Mouse (Mus musculus) gastrocnemius, postnatal 25 days (tissue): ENCODE measurements at regions not wholly inside any gene's neighbourhood (a gene's known extent, or its start where the extent isn't known, plus 50 kb on each side); places are given as distances from the start of the nearest gene placed in this dataset.
A peak's percentile ranks its signal among the peaks of the same experiment; 100 is the strongest.

Experiments
- DNase-seq: peaks from one replicate; pipeline ENCODE4 v3.0.0; 2022

DNA sequence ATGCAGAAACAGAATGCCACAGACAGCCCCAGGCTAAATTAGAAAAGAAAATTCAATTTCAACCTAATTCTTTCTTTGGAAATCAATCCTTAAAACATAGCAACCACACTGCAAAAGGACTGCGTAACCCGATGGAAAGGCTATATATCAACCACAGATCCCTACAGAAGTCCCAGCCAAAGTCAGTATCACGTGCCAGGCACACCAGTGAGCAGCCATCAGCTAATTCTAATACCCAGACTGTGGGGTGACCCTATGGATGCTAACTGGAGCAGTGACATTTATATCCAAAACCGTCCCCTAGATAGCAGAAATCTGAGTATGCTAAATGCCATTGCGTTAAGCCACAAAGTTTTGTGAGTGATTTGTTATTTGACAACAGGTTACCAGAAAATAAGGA, 286.5 kb upstream of the N6amt1 start:
- no peak for DNase-seq

DNA sequence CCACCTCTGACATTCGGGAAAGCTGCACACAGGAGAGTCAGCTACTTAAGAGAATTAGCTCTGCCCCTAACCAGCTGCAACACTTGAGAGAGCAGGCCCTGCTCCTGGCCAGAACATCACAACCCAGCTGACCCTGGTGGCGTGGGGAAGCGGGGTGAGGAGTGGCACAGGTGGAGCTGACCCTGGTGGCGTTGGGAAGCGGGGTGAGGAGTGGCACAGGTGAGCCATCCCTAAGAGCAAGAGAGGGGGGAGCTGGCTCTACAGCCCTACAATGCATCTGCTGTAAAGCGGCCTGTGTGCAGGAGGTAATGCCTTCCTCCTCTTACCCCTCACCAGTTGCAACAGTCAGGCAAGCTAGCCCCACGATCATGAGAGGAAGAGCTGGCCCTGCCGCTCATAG, 293.5 kb upstream of the N6amt1 start:
- DNase-seq: no peak

DNA sequence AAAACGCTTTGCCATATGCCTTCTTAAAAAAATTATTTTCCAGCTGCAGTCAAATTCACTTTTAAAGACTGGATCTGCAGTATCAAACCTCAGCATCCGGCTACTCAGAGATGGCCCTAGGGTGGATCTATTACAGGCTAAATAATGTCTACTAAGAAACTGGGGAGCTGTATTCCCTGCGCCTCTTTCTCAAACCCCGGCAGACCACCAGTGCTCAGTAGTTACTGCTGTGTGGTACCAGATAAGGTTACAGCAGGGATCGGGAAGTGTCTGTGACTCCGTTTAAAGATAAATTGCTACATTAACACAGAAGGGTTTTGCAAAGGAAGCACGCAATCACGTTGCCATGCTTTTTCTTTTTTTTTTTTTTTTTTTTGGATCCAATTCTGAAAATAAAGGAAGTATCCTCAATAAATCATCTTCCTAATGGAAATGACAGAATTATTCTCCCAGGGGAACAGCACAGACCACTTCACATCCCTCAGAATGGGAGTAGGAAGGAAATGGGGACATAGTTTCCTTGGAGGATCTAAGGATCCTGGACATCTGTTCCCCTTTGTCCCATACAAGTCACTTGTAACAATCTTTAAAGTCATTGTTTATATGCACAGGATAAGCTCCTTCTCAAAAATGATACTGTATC, 304.1 kb upstream of the N6amt1 start:
- DNase-seq: no peak

DNA sequence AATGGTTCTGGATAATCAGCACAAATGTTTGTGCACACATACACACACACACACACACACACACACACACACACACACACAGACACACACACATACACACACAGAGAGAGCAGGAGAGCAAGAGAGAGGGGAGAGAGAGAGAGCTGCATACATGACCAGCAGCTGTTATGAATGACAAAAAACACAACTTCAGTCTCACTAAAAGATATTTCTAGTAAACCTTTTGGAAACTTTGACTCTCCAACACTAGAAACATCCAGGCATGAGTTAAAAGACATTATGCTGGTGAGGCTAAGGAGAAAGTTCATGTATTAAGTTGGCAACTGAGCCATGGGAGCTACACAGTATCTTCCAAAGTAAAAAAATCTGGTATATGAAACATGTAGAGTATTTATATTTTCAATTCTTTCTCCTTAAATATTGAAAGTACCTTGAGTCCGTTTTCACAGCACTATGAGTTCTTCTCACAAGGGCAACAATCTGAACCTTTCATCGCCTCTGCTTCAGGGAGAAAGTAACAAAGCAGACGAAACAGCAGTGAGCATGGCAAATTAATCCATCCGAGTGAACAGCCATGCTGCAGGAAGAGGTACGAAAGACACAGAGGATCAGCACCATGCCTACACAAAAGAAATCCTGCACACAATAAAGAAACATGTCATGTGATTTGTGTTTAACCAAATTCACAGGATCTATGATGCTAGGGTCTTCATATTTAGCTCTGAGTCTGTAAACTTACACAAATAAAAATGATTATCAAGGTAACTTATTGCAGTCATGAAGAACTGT, 309.0 kb upstream of the N6amt1 start:
- DNase-seq: no peak

DNA sequence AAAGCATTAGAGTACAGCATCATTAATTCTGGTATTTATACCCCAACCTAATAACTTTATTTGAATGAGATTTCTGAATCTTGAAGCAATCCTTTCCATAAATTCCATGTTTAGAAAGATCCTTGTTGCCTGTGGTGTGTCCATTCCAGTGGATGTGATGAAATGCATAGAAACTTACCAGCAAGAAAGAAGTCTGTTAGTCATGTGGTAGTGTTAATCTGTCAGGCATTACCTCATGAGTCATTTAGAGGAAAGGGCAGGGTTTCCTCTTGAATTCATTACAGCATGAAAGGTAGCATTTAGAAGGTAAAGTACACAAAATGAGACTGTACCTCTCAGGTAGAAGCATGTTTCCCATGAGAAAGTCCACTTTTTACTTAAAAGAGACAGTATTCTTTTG, 310.3 kb upstream of the N6amt1 start:
- DNase-seq: no peak

DNA sequence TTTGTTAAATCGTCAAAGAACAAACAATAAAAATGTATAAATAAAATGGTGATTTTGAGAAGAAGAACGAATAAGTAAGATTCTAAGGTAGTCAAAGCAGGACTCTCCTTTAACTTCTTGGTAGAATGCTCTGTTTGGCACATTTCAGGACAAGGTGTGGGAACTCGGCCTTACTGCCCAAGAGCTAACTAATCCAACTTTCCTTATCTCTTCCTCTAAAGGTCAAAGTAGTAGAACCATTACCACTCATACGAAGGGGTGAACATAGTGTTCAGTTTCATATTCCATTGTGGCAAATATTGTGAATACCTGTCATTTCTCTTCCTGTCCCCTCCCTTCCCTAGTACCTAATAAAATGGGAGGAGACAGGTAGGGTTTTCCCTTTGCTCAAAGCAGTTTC, 313.6 kb upstream of the N6amt1 start:
- no peak for DNase-seq

DNA sequence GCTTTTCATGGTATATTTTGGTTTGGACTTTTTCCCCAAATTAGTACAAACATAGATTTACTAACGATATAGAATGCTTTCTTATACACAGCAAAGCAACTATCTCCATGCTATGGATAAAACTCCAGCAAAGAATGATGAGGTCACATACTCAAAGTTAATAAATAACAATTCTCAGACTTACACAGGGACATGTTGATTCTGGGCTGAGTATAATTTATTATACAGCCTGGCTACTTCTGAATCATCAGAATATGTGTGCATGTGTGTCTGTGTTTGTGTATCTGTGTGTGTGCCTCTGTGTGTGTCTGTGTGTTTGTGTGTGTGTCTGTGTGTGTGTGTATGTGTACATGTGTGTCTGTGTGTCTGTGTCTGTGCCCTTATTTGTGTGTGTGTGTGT, 314.1 kb upstream of the N6amt1 start:
- DNase-seq: no peak

DNA sequence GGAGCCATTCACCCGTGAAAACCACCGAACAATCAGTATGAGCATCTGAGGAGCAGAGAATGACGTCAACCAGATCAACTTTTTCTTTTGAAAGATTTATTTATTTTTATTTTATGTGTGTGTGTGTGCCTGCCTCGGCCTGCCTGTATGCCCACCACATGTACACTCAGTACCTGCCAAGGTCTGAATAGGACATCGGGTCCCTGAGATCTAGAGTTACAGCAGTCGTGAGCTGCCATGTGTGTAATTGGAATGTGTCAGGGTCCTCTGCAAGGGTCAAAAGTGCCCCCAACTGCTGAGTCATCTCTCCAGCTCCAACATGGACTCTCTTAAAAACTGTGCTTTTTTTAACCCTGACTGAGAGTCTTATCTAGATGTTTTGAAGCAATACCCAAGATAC, 316.9 kb upstream of the N6amt1 start:
- DNase-seq: no peak

DNA sequence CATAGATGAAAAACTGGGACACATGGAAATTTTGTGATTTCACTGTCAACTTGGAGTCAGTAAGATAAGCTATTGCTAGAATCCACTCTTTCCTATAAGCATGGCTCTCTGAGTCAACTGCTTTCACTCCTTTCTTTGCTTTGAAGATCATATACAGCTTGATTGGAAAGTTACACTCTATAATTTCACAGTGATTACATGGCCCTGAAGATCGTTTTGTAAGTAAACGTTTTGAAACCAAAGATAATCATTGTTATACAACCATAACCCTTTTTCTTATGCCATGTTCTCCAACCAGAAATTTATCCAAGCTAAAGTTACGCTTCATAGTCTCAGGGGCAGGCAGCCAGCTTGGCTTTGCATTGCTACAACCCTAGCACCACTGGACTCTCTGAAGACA, 322.1 kb upstream of the N6amt1 start:
- no peak for DNase-seq

DNA sequence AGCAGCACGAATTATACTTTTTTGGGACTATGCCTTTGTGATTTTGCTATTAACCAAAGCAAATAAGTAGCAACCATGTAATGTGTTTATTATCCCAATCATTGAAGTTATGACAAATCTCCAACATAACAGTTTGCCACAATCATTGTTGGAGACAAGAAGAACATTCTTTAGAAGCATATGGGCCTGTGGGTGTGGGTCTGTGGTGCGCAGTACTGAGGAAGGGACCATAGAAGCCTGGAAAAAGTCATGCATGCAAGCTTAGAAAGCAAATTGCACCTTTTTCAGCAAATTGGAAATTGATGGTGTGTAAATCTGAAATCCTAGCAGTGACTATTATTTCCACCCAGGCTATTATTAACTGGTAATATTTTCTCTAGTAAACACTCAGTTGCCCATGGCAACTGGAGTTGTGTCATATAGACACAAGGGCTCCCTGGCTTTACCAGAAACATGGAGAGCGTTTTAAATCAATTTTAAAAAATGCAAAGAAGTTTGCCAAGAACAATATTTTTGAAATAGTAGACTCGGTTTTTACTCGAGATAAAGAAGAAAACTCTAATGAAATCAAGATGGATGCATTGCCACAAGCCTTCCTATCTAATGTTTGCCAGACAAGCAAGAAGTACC, 325.4 kb upstream of the N6amt1 start:
- DNase-seq: no peak

DNA sequence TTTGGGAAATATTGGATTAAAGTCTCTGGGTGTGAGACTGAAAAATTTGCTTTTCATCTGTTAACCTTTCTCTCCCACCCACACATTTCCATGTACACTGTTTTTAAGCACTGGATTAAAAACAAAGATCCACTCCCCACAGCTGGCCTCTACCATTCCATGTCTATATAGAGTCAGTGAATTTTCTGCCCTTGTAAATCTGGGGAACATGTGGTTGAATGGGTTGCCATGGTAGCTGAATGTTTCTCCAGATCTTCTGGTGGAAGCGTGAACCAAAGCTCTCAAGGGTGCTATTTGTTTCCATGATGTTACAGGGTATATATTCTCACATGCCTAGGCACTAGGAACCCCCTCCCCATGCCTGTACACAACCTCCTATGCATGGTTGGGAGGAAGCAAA, 326.4 kb upstream of the N6amt1 start:
- no peak for DNase-seq

DNA sequence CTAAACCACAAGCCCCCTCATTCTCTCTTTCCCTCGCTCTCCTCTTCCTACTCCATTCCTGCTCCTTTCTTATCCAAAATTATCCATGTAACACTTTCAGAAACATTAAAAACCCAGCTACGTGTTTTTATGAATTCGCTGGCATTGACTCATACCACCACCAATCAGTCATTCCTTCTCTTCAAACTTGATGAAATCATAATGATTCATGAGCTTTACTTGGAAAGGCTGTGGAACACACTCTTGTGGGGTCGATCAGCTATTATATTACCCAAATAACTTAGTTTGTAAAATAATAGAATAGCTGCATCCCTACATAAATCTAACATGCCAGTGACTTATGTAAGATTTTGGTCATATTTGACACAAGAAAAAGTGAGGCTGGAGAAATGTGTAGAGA, 331.9 kb upstream of the N6amt1 start:
- no peak for DNase-seq

DNA sequence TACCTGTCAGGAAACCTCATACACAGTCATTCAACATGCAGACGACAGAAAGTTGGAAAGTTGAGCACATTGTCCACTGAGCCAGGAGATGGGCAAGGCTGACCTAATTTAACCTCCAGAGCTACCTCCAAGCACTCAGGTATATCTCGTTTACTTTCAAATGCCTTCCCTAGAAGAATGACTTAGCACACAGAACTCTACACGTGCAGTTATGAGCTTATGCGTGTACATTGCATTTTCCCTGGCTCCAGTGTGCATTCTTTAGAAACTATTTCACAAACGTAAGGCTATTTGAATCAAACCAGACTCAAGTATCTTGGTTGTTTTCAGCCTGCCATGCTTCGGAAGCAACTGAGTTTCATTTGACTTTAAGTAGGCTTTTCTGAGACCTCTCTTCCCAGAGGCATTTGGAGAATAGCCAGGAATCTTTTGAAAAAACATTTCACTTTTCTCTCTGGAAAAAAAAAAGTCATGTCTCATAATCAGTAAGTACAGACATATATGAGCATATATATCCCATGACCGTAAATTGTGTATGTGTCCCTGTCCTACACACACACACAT, 336.8 kb upstream of the N6amt1 start:
- DNase-seq: no peak

DNA sequence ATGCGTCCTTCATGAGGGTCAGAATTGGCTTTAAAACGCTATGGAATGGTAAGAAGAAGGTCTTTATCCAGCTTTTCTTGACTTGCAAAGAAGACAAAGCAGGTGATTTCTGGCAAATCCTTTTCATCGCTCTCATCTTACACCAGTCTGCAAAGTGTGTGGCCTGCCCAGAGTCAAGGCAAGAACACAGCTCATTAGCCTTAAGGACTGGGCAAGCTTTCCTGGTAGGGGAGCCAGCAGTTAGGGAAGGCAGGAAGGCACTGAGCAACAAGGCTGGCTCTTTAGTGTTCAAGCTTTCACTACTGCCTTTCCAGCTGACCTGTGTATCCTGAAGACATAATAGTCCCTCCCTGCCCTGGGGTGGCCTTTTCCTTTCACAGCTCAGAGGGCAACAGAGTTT, 352.4 kb upstream of the N6amt1 start:
- DNase-seq: no peak

DNA sequence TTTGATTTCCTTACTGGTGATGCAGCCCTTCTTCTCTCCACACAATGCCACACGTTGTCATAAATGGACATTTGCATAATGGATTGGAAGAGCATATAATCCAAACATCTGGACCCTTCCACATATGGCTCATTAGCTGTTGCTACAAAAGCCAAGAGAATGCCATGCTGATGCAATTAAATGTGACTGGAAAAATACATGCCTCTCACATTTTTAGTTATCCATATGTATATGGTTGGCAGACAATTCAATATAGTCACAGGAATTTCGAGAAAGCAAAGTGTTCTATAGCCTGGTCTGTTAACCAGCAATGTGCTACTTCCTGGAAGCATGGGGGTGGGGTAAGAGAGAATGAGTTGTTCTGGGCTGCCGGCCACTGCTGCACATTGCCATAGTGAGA, 352.9 kb upstream of the N6amt1 start:
- DNase-seq: no peak

DNA sequence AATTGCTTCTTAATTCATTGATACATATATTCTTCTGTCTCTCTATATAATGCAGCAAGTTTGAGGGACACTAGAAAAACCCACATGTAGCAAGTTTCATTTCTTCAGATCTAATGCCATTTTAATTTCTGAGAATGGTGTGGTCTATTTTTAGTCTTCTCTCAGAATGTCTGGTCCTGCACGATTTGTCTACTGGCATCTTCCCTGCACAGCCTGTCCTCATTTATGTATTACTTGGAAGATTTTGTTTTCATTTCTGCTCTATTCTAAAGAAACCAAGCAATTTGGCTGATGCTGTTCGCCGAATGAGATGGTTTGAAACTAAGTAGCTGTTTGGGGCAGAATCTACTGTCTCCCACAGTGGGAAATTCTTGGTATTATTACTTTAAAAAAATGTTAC, 382.3 kb upstream of the N6amt1 start:
- no peak for DNase-seq

DNA sequence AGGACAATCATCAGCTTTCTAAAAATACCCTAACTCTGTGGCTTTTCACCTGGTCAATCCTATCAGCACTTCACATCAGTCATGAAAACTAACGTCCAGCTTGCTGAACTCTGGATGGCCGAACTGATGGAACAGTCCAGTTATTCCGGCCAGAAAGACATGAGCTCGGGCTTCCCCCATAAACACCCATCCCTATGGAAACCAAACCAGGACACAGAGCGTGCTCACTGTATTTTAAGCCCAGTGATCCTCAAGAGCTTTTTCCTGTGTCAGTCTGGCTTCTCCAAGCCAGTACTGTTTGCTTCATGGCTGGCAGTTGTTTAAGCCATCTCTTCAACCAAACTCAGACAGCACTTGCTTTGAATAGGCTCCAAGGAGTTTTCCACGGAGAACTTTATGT, 404.3 kb upstream of the N6amt1 start:
- peak; percentile 7 for DNase-seq

DNA sequence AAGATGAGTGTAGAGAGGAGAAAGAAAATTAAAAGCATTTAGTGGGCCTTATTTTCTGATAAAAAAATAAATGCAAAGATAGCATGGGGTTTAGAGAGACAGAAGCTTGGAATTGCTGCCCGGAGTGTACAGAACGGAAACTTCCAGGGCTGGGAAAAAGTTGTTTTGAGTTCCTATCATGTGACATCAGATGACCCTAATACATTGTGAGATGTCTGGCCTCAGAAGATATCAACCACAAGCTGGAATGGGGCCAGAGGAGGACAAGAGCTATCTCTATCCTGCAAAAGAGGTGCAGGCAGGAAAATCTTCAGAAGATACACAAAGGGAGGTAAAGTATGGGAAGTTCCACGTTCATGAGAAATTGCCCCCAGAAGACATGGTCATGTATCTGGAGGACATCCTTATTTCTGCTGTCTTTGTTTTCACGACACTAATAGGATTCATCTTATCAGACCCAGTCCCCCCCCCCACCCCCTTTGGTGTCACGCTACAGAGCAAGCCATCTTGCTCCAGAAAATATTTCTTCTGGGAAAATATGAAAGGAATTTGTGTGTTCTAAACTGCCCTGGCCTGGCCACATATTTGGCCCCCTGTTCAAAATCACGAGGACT, 408.3 kb upstream of the N6amt1 start:
- no peak for DNase-seq

DNA sequence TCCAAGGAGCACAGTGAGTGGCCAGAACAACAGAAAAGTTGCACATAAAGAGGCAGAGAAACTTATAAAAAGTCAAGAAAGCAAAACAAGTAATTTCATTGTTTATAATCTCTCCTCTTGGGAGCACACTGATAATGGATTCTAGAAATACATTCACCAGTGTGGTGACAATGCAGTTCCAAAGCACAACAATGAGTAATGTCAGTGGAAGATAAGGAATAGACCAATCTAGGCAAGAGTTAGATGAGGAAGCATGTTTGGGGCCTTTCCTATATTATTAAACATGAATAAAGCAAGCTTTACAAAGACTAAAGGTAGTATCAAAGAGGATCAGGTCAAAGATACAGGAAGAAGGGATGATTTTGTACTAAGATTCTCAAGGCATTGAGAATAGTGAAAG, 408.9 kb upstream of the N6amt1 start:
- no peak for DNase-seq

DNA sequence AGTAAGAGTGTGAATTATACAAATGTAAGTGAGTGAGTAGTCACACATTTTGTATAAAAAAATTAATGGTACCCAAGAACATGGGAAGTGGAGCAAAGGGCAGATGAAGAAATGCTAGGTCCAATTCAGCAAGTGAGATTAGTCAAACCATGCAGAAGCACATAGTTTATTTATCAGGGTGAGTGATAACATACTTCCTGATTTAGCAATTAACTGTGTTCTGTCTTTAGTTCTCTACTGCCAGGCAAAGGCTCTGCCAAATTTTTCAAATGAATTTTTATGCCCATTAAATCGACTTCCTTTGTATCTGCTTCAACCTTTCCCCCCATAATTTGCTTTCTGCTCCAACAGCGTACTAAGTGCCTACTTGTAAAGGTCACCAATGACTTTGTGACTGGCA, 419.0 kb upstream of the N6amt1 start:
- DNase-seq: no peak

DNA sequence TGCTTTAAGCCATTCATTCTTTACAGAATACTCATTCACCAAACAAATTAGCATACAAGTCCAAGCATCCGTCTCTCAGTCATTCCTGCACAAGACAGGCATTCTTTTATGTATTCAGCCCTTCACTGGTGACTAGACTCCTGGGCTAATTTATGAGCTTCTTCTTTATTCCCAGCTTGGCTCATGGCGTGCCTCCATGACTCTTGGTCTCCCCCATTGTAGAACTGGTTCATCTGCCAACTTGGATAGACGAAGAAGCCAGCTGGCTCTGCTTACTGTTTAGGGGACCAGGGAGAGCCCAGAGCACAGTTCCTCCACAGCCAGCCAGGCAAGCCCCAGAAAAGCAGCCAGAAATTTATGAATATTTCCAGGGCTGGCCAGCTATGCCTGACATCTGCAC, 421.2 kb upstream of the N6amt1 start:
- DNase-seq: peak; percentile 81

DNA sequence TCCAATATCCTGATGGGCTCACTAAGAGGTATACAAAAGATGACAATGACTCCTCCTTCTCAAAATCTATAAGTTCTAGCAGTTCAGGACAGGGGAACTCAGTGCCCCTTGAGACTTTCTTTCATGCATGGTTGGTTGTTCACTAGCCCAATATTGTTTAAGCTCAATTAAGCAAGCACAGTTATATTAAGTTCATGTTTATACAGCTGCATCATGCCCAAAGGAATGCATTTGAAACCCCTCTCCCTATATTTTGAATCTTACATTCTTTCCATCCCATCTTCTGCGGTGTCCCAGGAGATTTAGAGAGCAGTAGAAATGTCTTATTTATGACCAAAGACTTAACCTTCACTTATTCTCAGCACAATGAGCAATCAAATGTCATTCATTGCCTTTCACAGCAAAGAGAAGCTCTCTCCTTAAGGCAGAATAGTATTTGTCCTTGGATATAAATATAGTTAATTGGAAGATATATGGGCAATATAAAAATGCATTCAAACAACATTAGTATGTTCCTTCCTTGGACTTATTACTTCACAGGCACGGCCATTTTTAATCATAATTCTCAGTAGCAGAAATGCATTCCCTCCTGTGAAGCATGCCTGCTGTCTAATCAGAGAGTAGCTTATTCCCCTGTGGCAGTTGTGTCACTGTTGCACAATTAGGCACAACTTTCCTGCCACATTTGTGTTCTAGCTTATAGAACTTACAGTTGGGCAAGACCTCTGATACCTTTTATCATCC, 455.8 kb upstream of the N6amt1 start:
- no peak for DNase-seq
